Mouse (Mus musculus): ENCODE measurements around the gene Ephx1. TPM values are rescaled to one million over a fixed set of nuclear protein-coding genes. Genes with fewer than 3 reads are reported as not detected.
"Not testable (repeated sequence)": the region's sequence is repeated elsewhere in the genome, so short reads cannot be mapped to it uniquely, and the experiment has no call there.

Ephx1 gene
- polyA plus RNA-seq, 1 experiment: 57.7 TPM

GRCm38 (mm10) chr1:180937631-180938030 lies 83.1 kb downstream of the Ephx1 start:
- DNase-seq (ENCODE audit: low read depth): not testable (repeated sequence)

GRCm38 (mm10) chr1:180936610-180937398 lies 83.9 kb downstream of the Ephx1 start:
- not testable (repeated sequence) for DNase-seq (ENCODE audit: low read depth)

GRCm38 (mm10) chr1:180934467-180935419 lies 86.0 kb downstream of the Ephx1 start, which contains the start of gene Lefty1:
TSS of gene Lefty1 (plus strand) at chr1:180935022.
- no peak for DNase-seq (ENCODE audit: low read depth)

GRCm38 (mm10) chr1:180933659-180934058 lies 87.0 kb downstream of the Ephx1 start:
- DNase-seq (ENCODE audit: low read depth): no peak

GRCm38 (mm10) chr1:180931106-180931505 lies 89.6 kb downstream of the Ephx1 start:
- DNase-seq (ENCODE audit: low read depth): no peak

GRCm38 (mm10) chr1:180929599-180929998 lies 91.1 kb downstream of the Ephx1 start:
- no peak for DNase-seq (ENCODE audit: low read depth)

- no peak for DNase-seq (ENCODE audit: low read depth)
Measured at GRCm38 (mm10) chr1:180926286-180926685, 94.4 kb downstream of the Ephx1 start.

Other genes with a start within 250 kb of the Ephx1 start
- gene H3f3a, start 207.0 kb downstream of the Ephx1 start, polyA plus RNA-seq (2012; rRNA removed): 399 and 407 TPM in 2 replicates
- gene Sde2, start 169.8 kb downstream of the Ephx1 start, polyA plus RNA-seq (2012; rRNA removed): 11.2 and 12.7 TPM in 2 replicates
- gene Lefty2, start 127.8 kb downstream of the Ephx1 start, polyA plus RNA-seq (2012; rRNA removed): 0.19 and 0.41 TPM in 2 replicates
- gene Pycr2, start 116.6 kb downstream of the Ephx1 start, polyA plus RNA-seq (2012; rRNA removed): 54.8 and 58.5 TPM in 2 replicates
- 4.1 and 5.7 TPM in 2 replicates for gene Lefty1, start 85.9 kb downstream of the Ephx1 start, polyA plus RNA-seq (2012; rRNA removed)
- gene Tmem63a, start 78.6 kb downstream of the Ephx1 start, polyA plus RNA-seq (2012; rRNA removed): 41.3 and 41.7 TPM in 2 replicates
- gene 9130409I23Rik, start 30.3 kb upstream of the Ephx1 start, polyA plus RNA-seq (2012; rRNA removed): not detected in 2 replicates
- gene Nvl, start 123.3 kb upstream of the Ephx1 start, polyA plus RNA-seq (2012; rRNA removed): 9.4 and 13.2 TPM in 2 replicates
- 14.7 and 17.2 TPM in 2 replicates for gene Cnih4, start 123.8 kb upstream of the Ephx1 start, polyA plus RNA-seq (2012; rRNA removed)
- gene Wdr26, start 191.1 kb upstream of the Ephx1 start, polyA plus RNA-seq (2012; rRNA removed): 48.0 and 48.3 TPM in 2 replicates